Mouse (Mus musculus) lung, postnatal 4 days (tissue): ENCODE data around the gene Frmd4b.

Source experiments
- DNase-seq, 2 experiments: peaks; one replicate each; pipeline ENCODE4 v3.0.0; 2021

Gene Frmd4b

GRCm38 (mm10) chr6:97353933-97354332, 263.4 kb downstream of the Frmd4b start:
- DNase-seq, result no peak

GRCm38 (mm10) chr6:97353371-97353770, 264.0 kb downstream of the Frmd4b start:
- DNase-seq, result no peak

- DNase-seq, result no peak
Observed at GRCm38 (mm10) chr6:97352505-97353154, 264.7 kb downstream of the Frmd4b start.

GRCm38 (mm10) chr6:97349355-97350138, 267.8 kb downstream of the Frmd4b start:
- no peak for DNase-seq

GRCm38 (mm10) chr6:97346932-97347331, 270.4 kb downstream of the Frmd4b start:
- DNase-seq, result no peak

- DNase-seq, result no peak
Observed at GRCm38 (mm10) chr6:97346527-97346926, 270.8 kb downstream of the Frmd4b start.

GRCm38 (mm10) chr6:97345921-97346320, 271.4 kb downstream of the Frmd4b start:
- no peak for DNase-seq

GRCm38 (mm10) chr6:97342185-97342584, 275.2 kb downstream of the Frmd4b start:
- no peak for DNase-seq

- no peak for DNase-seq
Observed at GRCm38 (mm10) chr6:97341628-97342027, 275.7 kb downstream of the Frmd4b start.

GRCm38 (mm10) chr6:97341148-97341547, 276.2 kb downstream of the Frmd4b start:
- no peak for DNase-seq

GRCm38 (mm10) chr6:97340211-97340791, 277.0 kb downstream of the Frmd4b start:
- no peak for DNase-seq

- no peak for DNase-seq
Observed at GRCm38 (mm10) chr6:97339271-97339681, 278.1 kb downstream of the Frmd4b start.

GRCm38 (mm10) chr6:97338843-97339242, 278.5 kb downstream of the Frmd4b start:
- no peak for DNase-seq

GRCm38 (mm10) chr6:97333323-97333722, 284.0 kb downstream of the Frmd4b start:
- no peak for DNase-seq

- no peak for DNase-seq
Observed at GRCm38 (mm10) chr6:97323951-97324350, 293.4 kb downstream of the Frmd4b start.

- DNase-seq, result no peak
Observed at GRCm38 (mm10) chr6:97322126-97322525, 295.2 kb downstream of the Frmd4b start.

GRCm38 (mm10) chr6:97321156-97321555, 296.2 kb downstream of the Frmd4b start:
- DNase-seq, result no peak

- no peak for DNase-seq
Observed at GRCm38 (mm10) chr6:97319081-97319480, 298.3 kb downstream of the Frmd4b start.

- no peak for DNase-seq
Observed at GRCm38 (mm10) chr6:97317956-97318355, 299.4 kb downstream of the Frmd4b start.

- no peak for DNase-seq
Observed at GRCm38 (mm10) chr6:97316716-97317115, 300.6 kb downstream of the Frmd4b start.

- DNase-seq, result no peak
Observed at GRCm38 (mm10) chr6:97315311-97315710, 302.0 kb downstream of the Frmd4b start.

GRCm38 (mm10) chr6:97312545-97312939, 304.8 kb downstream of the Frmd4b start:
- DNase-seq, result no peak

- DNase-seq, result peak; percentile 69 to 85
Observed at GRCm38 (mm10) chr6:97311599-97312544, 305.5 kb downstream of the Frmd4b start.
